Mouse (Mus musculus): ENCODE data around the gene 2900092C05Rik. TPM values are rescaled to one million over a fixed set of nuclear protein-coding genes. Genes with fewer than 3 reads are reported as not detected.

Gene 2900092C05Rik
- polyA plus RNA-seq (2014; fragmentation: Illumina TruSeq; extraction: RNeasy Lipid Tissue Mini Kit (QIAGEN cat#74804); ENCODE audit: low read depth, low replicate concordance) = not detected

DNA sequence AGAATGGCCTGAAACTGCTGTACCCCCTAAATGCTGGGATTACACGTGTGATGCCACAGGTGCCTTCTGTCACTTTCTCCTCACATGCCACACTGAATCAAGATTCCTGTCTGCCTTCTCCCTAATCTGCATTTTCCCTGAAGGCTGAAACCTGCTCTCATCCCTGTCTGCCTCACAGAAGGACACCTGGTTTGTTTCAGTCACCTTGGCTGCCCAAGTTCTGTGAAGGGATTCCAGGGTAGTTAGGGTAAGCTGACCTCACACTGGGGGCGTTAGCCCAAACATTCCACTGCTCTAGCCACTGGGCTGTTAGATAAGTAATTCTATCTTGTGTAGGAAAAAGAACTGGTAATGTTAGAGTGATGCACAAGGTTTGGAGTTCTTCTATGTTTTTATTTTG, at the start of gene 2900092C05Rik:
Gene 2900092C05Rik, plus strand, starts transcription at position 301 of the 400 bp plus-strand sequence.

DNA sequence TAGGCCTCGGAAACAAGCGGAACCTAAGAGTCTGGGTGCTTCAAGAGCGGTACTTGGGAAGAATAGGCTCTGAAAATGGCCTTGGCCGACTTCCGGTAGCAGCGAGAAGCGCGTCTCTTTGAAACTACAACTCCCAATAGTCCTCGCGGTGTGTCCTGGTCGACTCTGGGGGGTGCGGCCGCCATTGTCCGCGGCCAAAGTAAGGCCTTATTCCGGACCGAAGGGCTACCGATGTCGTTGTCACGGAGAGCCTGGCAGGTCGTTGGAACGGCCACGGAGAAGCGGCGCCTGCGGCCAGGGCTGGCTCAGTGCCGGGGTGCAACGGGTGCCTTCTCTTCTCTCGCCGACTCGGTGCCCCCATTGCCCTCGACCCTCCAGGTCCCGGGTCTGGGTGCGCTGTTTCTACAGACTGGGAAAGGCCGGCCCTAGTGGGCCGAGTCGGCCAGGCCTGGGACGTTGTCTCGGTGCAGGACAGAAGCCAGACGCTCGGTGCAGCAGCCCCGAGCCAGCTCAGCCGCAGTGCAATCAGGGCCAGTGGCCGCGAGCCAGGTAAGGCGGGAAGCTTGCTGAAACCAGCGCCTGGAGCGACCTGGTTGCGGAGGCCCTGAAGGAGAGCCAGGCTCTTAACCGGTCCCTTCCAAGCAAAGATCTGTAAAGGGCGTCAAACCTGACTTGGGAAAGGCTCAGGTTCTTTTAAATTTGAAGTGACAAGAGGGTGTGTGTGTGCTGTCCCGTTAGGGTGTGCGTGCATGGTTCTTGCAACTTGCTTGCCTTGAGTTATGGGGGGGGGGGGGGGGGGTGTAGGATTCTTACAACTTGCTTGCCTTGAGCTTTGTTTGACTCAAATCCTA, 33.9 kb upstream of the 2900092C05Rik start, which contains the start of gene Zfp606:
Gene Zfp606, plus strand, starts transcription at position 136 of the 851 bp plus-strand sequence.

Other genes starting within 250 kb of the 2900092C05Rik start
- gene Vmn1r81, start 244.2 kb upstream of the 2900092C05Rik start, polyA plus RNA-seq (2014; fragmentation: Illumina TruSeq; extraction: RNeasy Lipid Tissue Mini Kit (QIAGEN cat#74804); ENCODE audit: low read depth, low replicate concordance) = not detected
- gene Vmn1r82, start 212.1 kb upstream of the 2900092C05Rik start, polyA plus RNA-seq (2014; fragmentation: Illumina TruSeq; extraction: RNeasy Lipid Tissue Mini Kit (QIAGEN cat#74804); ENCODE audit: low read depth, low replicate concordance) = not detected
- gene Vmn1r83, start 183.0 kb upstream of the 2900092C05Rik start, polyA plus RNA-seq (2014; fragmentation: Illumina TruSeq; extraction: RNeasy Lipid Tissue Mini Kit (QIAGEN cat#74804); ENCODE audit: low read depth, low replicate concordance) = not detected
- gene Vmn1r84, start 143.2 kb upstream of the 2900092C05Rik start, polyA plus RNA-seq (2014; fragmentation: Illumina TruSeq; extraction: RNeasy Lipid Tissue Mini Kit (QIAGEN cat#74804); ENCODE audit: low read depth, low replicate concordance) = not detected
- 1.7 TPM for gene Zfp551, start 89.8 kb upstream of the 2900092C05Rik start, polyA plus RNA-seq (2014; fragmentation: Illumina TruSeq; extraction: RNeasy Lipid Tissue Mini Kit (QIAGEN cat#74804); ENCODE audit: low read depth, low replicate concordance)
- 11.2 TPM for gene Zfp606, start 34.2 kb upstream of the 2900092C05Rik start, polyA plus RNA-seq (2014; fragmentation: Illumina TruSeq; extraction: RNeasy Lipid Tissue Mini Kit (QIAGEN cat#74804); ENCODE audit: low read depth, low replicate concordance)
- gene Vmn2r53, start 96.3 kb downstream of the 2900092C05Rik start, polyA plus RNA-seq (2014; fragmentation: Illumina TruSeq; extraction: RNeasy Lipid Tissue Mini Kit (QIAGEN cat#74804); ENCODE audit: low read depth, low replicate concordance) = not detected
- not detected for gene Vmn2r54, start 127.8 kb downstream of the 2900092C05Rik start, polyA plus RNA-seq (2014; fragmentation: Illumina TruSeq; extraction: RNeasy Lipid Tissue Mini Kit (QIAGEN cat#74804); ENCODE audit: low read depth, low replicate concordance)
- gene Vmn2r55, start 172.5 kb downstream of the 2900092C05Rik start, polyA plus RNA-seq (2014; fragmentation: Illumina TruSeq; extraction: RNeasy Lipid Tissue Mini Kit (QIAGEN cat#74804); ENCODE audit: low read depth, low replicate concordance) = not detected
- not detected for gene Vmn2r56, start 222.5 kb downstream of the 2900092C05Rik start, polyA plus RNA-seq (2014; fragmentation: Illumina TruSeq; extraction: RNeasy Lipid Tissue Mini Kit (QIAGEN cat#74804); ENCODE audit: low read depth, low replicate concordance)